Mouse (Mus musculus) bone marrow macrophage, adult 2 months (primary cell): ENCODE measurements around the gene Psmc6.

Experiments
- CTCF ChIP-seq: IDR thresholded peaks from 2 replicates; pipeline ENCODE4 v1.5.1; 2012; ENCODE audit warnings: low read depth, mild to moderate bottlenecking, low read length, moderate library complexity
- POLR2A ChIP-seq: IDR thresholded peaks from 2 replicates; pipeline ENCODE4 v1.6.1; 2012; ENCODE audit warnings: mild to moderate bottlenecking, low read depth, low read length, borderline replicate concordance

DNA sequence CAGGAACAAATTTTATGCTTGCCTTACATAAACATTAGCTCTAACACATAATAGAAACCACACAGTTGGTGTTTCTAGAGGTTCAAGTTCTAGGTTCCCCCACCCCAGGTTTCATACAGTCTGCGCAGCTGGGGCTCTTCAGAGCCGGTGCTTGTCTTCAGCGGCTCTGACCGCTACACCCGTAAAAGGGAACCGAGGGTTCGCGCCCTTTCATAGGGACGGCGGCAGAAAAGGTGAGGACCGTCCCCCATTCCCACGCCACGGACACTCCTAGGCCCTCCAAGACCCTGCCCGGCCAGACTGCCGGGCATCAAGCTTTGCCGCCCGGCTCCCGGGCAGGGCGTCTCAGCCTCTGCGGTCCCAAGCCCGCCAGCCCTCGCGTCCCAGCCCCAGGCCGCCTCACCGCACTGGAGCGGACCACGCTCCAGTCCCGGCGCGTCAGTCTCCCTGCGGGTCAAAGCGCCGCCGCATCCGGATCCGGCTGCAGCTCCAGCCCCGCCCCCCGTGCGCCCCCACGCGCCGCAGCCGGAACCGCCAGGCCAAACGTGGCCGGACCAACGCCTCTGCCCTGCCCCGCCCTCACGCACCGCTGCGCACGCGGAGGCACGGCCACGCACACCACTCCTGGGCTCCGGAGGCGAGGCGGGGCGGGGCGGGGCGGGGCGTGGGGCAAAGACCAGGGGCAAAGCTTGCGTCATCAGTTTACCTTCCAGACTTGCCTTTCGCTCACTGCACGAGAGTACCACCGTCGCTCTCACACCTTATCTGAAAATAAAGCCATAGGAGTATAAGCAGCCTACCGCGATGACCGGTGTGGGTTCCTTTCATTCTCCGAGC is 59.0 kb downstream of the Psmc6 start:
- no peak for TF ChIP-seq POLR2A
- TF ChIP-seq CTCF = no peak
